25 mouse cellular contexts compared by ENCODE assay signal in the genomic region with DNA sequence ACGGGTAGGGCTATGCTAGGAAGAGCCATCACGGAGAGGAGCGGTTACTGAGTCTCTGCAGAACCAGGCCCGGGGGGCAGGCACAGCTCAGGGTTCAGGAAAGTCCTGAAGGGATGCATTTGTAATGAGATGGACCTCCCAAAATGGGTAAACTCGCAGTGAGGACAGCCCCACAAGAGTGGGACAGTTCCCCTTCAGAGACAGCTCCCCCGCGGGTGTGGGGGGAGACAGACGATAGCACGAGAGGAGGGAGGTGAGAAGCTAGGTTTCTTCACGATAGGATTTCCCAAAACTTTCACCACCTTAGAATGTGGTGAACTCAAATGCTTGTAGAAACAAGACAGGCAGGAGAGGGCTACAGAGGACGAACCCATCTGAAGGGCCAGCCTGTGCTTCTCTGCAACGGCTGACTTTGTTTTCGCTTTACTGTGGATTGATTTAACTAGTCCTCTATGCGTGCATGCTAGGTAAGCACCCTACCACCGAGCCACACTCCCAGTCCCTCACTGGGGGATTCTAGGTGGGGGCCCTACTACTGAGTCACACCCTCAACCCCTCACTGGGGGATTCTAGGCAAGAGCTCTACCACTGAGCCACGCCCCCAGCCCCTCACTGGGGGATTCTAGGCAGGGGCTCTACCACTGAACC.
"Had no signal": no experiment of that assay in that cellular context is flagged by ENCODE, and none has a peak within 500 bp of the region (broad histone marks: within the 10 kb centered on the region; RNA-seq: fewer than 3 reads in every experiment).

No protein-coding gene starts in this region.

- H3K4me3 ChIP-seq: gastrocnemius, adult 2 months; heart, embryonic 10.5 days; heart, embryonic 12.5 days; hindbrain, embryonic 10.5 days; hindbrain, embryonic 12.5 days; intestine, embryonic 15.5 days; layer of hippocampus, adult 2 months; left cerebral cortex, adult 2 months; limb, embryonic 10.5 days; limb, embryonic 12.5 days had no signal

- DNase-seq: gastrocnemius, adult 2 months; gastrocnemius, postnatal 10 days; gastrocnemius, postnatal 25 days; heart, adult 18-20 months; heart, postnatal 10 days; heart, postnatal 4 days; kidney, adult 18-20 months; kidney, adult 8-10 months; kidney, postnatal 10 days; kidney, postnatal 25 days; kidney, postnatal 4 days; liver had no signal

- H3K9ac ChIP-seq: heart, embryonic 12.5 days; hindbrain, embryonic 12.5 days; hindbrain, embryonic 14.5 days; intestine, embryonic 15.5 days; limb, embryonic 12.5 days had no signal

- H3K4me1 ChIP-seq: hindbrain, embryonic 12.5 days; intestine, embryonic 15.5 days had no signal

- H3K27ac ChIP-seq: gastrocnemius, adult 2 months; heart, embryonic 10.5 days; hindbrain, embryonic 10.5 days; hindbrain, embryonic 12.5 days; hindbrain, embryonic 14.5 days; intestine, embryonic 15.5 days; left cerebral cortex, adult 2 months; limb, embryonic 10.5 days; limb, embryonic 12.5 days had no signal

- ATAC-seq: inflammation-experienced regulatory T-cells, adult 6 months; intestine, embryonic 15.5 days; intestine, postnatal 0 days had no signal

- H3K4me2 ChIP-seq: heart, embryonic 12.5 days; hindbrain, embryonic 12.5 days; hindbrain, embryonic 14.5 days; intestine, embryonic 15.5 days; limb, embryonic 12.5 days; liver, embryonic 11.5 days had no signal

- H3K9me3 ChIP-seq: heart, embryonic 10.5 days; heart, embryonic 12.5 days; hindbrain, embryonic 10.5 days; hindbrain, embryonic 12.5 days; intestine, embryonic 15.5 days; limb, embryonic 10.5 days; limb, embryonic 12.5 days had no signal

- H3K36me3 ChIP-seq: heart, embryonic 10.5 days; heart, embryonic 12.5 days; intestine, embryonic 15.5 days; limb, embryonic 10.5 days; limb, embryonic 12.5 days had no signal
